Mouse (Mus musculus): ENCODE measurements around the gene Olfr1226. TPM values are rescaled to one million over a fixed set of nuclear protein-coding genes. Genes with fewer than 3 reads are reported as not detected.

The Olfr1226 gene
- not detected in 4 replicates for total RNA-seq (2023)

GRCm38 (mm10) chr2:89199948-89200347 lies at the start of gene Olfr1226:
Olfr1226 (minus strand) TSS chr2:89200048.

GRCm38 (mm10) chr2:89174569-89174968 lies 25.3 kb downstream of the Olfr1226 start, which contains the start of gene Olfr1225:
Olfr1225 (minus strand) TSS chr2:89174669.

GRCm38 (mm10) chr2:89163991-89164390 lies 35.9 kb downstream of the Olfr1226 start, which contains the start of gene Olfr1224-ps1:
Olfr1224-ps1 (minus strand) TSS chr2:89164091.

GRCm38 (mm10) chr2:89151460-89151859 lies 48.4 kb downstream of the Olfr1226 start, which contains the start of gene Olfr1223:
Olfr1223 (minus strand) TSS chr2:89151560.

Other genes starting within 250 kb of the Olfr1226 start
- not detected in 4 replicates for gene Olfr1212, start 246.1 kb downstream of the Olfr1226 start, total RNA-seq (2023)
- gene Gm13762, start 219.8 kb downstream of the Olfr1226 start, total RNA-seq (2023): not detected in 4 replicates
- gene Olfr1214, start 207.4 kb downstream of the Olfr1226 start, total RNA-seq (2023): not detected in 4 replicates
- gene Olfr1215, start 193.1 kb downstream of the Olfr1226 start, total RNA-seq (2023): not detected in 4 replicates
- gene Olfr1216, start 181.7 kb downstream of the Olfr1226 start, total RNA-seq (2023): not detected in 4 replicates
- gene Olfr1217, start 168.0 kb downstream of the Olfr1226 start, total RNA-seq (2023): not detected in 4 replicates
- gene Olfr1218, start 138.9 kb downstream of the Olfr1226 start, total RNA-seq (2023): not detected in 4 replicates
- gene Olfr1219, start 116.5 kb downstream of the Olfr1226 start, total RNA-seq (2023): not detected in 4 replicates
- not detected in 4 replicates for gene Olfr1220, start 93.2 kb downstream of the Olfr1226 start, total RNA-seq (2023)
- not detected in 4 replicates for gene Olfr1221, start 82.8 kb downstream of the Olfr1226 start, total RNA-seq (2023)
- gene Olfr1222, start 67.0 kb downstream of the Olfr1226 start, total RNA-seq (2023): not detected in 4 replicates
- not detected in 4 replicates for gene Olfr1223, start 48.5 kb downstream of the Olfr1226 start, total RNA-seq (2023)
- gene Olfr1224-ps1, start 36.0 kb downstream of the Olfr1226 start, total RNA-seq (2023): not detected in 4 replicates
- gene Olfr1225, start 25.4 kb downstream of the Olfr1226 start, total RNA-seq (2023): not detected in 4 replicates
- gene Olfr1228, start 54.0 kb upstream of the Olfr1226 start, total RNA-seq (2023): not detected in 4 replicates
- gene Olfr1229, start 88.0 kb upstream of the Olfr1226 start, total RNA-seq (2023): not detected in 4 replicates
- gene Olfr1230, start 97.2 kb upstream of the Olfr1226 start, total RNA-seq (2023): not detected in 4 replicates
- not detected in 4 replicates for gene Olfr1231, start 107.0 kb upstream of the Olfr1226 start, total RNA-seq (2023)
- not detected in 4 replicates for gene Olfr1232, start 129.6 kb upstream of the Olfr1226 start, total RNA-seq (2023)
- not detected in 4 replicates for gene Olfr1233, start 142.3 kb upstream of the Olfr1226 start, total RNA-seq (2023)
- gene Olfr1234, start 164.8 kb upstream of the Olfr1226 start, total RNA-seq (2023): not detected in 4 replicates
- gene Olfr1238, start 209.6 kb upstream of the Olfr1226 start, total RNA-seq (2023): not detected in 4 replicates
- gene Olfr1239, start 220.4 kb upstream of the Olfr1226 start, total RNA-seq (2023): not detected in 4 replicates
- not detected in 4 replicates for gene Olfr1240, start 243.0 kb upstream of the Olfr1226 start, total RNA-seq (2023)

Measured in B cell, adult 62 days (primary cell).